Mouse (Mus musculus) ES-E14 (cell line): Measurements from ENCODE around the gene Lpp. TPM values are rescaled to one million over a fixed set of nuclear protein-coding genes. Genes with fewer than 3 reads are reported as not detected.

Source experiments
- DNase-seq: peaks from one replicate; pipeline ENCODE4 v3.0.0-alpha.2; 2013; ENCODE audit warnings: low read depth, low spot score
- H3K27ac ChIP-seq: 2 replicates; pipeline ENCODE4 v1.5.1; 2012; ENCODE audit warnings: low read depth, mild to moderate bottlenecking, low read length, moderate library complexity, mixed read lengths; ENCODE audit not compliant: poor library complexity, insufficient read depth, severe bottlenecking
- H3K36me3 ChIP-seq: 2 replicates; pipeline ENCODE4 v1.6.1; 2012; ENCODE audit warnings: mild to moderate bottlenecking, low read length, moderate library complexity, mixed read lengths; ENCODE audit not compliant: control insufficient read depth, poor library complexity, insufficient read depth, severe bottlenecking
- H3K4me1 ChIP-seq, 2 experiments: fragments of 150-350 bp in 1 of 2; sonication (generic) in 1 of 2; 2 replicates each; pipeline ENCODE4 v1.6.1; 2012; ENCODE audit warnings: low read length in 2 of 2, mild to moderate bottlenecking in 1 of 2, mixed read lengths in 1 of 2; ENCODE audit not compliant: control insufficient read depth in 2 of 2, insufficient read depth in 2 of 2, poor library complexity in 1 of 2
- H3K4me3 ChIP-seq, 2 experiments: fragments of 150-350 bp in 1 of 2; sonication (generic) in 1 of 2; 2 replicates each; pipeline ENCODE4 v1.5.1; 2012; ENCODE audit warnings: low read length in 2 of 2, low read depth in 1 of 2, mild to moderate bottlenecking in 1 of 2, mixed read lengths in 1 of 2; ENCODE audit not compliant: insufficient read depth in 1 of 2, poor library complexity in 1 of 2, severe bottlenecking in 1 of 2
- H3K9ac ChIP-seq: 2 replicates; pipeline ENCODE4 v1.6.1; 2012; ENCODE audit warnings: low read depth, mild to moderate bottlenecking, low read length, mixed read lengths; ENCODE audit not compliant: poor library complexity, insufficient read depth, severe bottlenecking
- H3K9me3 ChIP-seq: fragments of 150-350 bp; sonication (generic); 2 replicates; pipeline ENCODE4 v1.6.1; 2012; ENCODE audit warnings: low read depth, mild to moderate bottlenecking, low read length; ENCODE audit not compliant: control insufficient read depth, insufficient read depth
- CHD2 ChIP-seq: IDR thresholded peaks from 2 replicates; pipeline ENCODE4 v1.6.1; 2014; ENCODE audit warnings: mild to moderate bottlenecking, low read depth, low read length, inconsistent platforms
- HCFC1 ChIP-seq: IDR thresholded peaks from 2 replicates; pipeline ENCODE4 v1.6.1; 2012; ENCODE audit warnings: low read length, inconsistent platforms, borderline replicate concordance; ENCODE audit not compliant: insufficient read depth
- MAFK ChIP-seq: IDR thresholded peaks from 2 replicates; pipeline ENCODE4 v1.6.1; 2014; ENCODE audit warnings: mild to moderate bottlenecking, low read depth, low read length, inconsistent platforms; ENCODE audit not compliant: insufficient read depth
- ZC3H11A ChIP-seq: IDR thresholded peaks from 2 replicates; pipeline ENCODE4 v1.6.1; 2012; ENCODE audit warnings: low read depth, mild to moderate bottlenecking, inconsistent platforms, low read length, borderline replicate concordance
- ZNF384 ChIP-seq: IDR thresholded peaks from 2 replicates; pipeline ENCODE4 v1.6.1; 2012; ENCODE audit warnings: low read depth, low read length, inconsistent platforms
- in situ Hi-C, 2 experiments: fragments of 600-800 bp; cut with MboI; formaldehyde crosslinking; loops; one replicate each; pipeline ENCODE4 v1.15.1; 2025; ENCODE audit warnings: low sequenced_read_pairs in 2 of 2, inconsistent platforms in 1 of 2; ENCODE audit not compliant: unreplicated experiment in 2 of 2
- total RNA-seq: library from RNA; depleted of rRNA; stranded (reverse); fragments of 300-350 nt; gene quantifications from 2 replicates; pipeline ENCODE4 v1.2.3, GENCODE M21; 2012

The Lpp gene
- total RNA-seq, 1 experiment = 31.4 TPM

DNA sequence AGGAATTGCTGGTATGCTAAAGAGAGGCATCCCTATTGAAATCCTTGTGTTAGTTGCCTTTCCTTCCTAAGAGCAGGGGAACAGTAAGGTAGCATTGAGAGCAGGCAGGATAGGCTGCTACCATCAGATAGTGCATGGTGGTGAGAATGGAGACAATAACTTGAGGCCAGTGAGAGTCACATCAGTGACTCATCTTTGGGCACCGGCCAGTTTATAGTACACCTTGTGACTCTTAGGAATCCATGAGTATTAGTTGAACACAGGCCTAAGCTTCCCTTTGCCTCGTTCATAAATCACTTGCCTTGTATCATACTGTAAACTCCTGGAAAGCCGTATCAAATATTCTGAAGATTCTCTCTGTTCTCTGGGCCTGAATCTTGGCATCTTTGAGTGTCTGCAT lies 372.7 kb downstream of the Lpp start:
- TF ChIP-seq ZNF384 (no peak), HCFC1 (no peak), CHD2 (no peak), ZC3H11A (no peak), MAFK (no peak)
- Histone ChIP-seq H3K9ac (no peak overlapping the region), H3K4me3 (no peak overlapping the region), H3K36me3 (no peaks in the 10 kb centered on the region), H3K9me3 (no peaks in the 10 kb centered on the region), H3K4me1 (no peaks in the 10 kb centered on the region; a peak in 1 of 4 replicates), H3K27ac (no peak overlapping the region)
- in situ Hi-C loops = no loop called here
- DNase-seq = no peak

DNA sequence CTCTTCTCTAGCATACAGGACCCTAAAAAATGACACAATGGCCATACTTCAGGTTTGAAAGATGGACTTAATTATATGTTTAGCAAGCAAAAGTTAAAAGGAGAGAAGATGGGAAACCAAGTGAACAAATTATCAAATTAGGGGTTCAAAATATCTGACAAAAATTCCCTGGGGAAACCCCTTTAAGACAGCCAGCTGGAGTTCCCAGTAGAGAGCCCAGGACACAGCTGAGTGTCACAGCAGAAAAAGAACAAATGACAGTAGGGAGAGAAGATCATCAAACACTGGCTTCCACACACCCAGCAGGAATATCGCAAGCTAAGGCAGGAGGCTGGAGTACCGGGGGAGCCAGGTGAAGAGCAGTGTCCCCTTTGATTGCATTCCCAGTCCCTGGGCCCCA lies 373.3 kb downstream of the Lpp start:
- Histone ChIP-seq H3K36me3 (no peaks in the 10 kb centered on the region), H3K27ac (no peak overlapping the region), H3K4me1 (no peaks in the 10 kb centered on the region; a peak in 1 of 4 replicates), H3K9ac (no peak overlapping the region), H3K9me3 (no peaks in the 10 kb centered on the region), H3K4me3 (no peak overlapping the region)
- no peak for DNase-seq
- in situ Hi-C loops = no loop called here
- TF ChIP-seq ZNF384 (no peak), MAFK (no peak), ZC3H11A (no peak)

GRCm38 (mm10) chr16:24777053-24777452 lies 383.7 kb downstream of the Lpp start:
- Histone ChIP-seq H3K9me3 (no peaks in the 10 kb centered on the region), H3K27ac (no peak overlapping the region), H3K9ac (no peak overlapping the region), H3K36me3 (no peaks in the 10 kb centered on the region), H3K4me3 (no peak overlapping the region), H3K4me1 (no peaks in the 10 kb centered on the region)
- in situ Hi-C loops = no loop called here
- no peak for TF ChIP-seq ZNF384
- TF ChIP-seq ZC3H11A = no peak
- TF ChIP-seq HCFC1 = no peak
- no peak for TF ChIP-seq MAFK
- TF ChIP-seq CHD2 = no peak
- no peak for DNase-seq

- DNase-seq = no peak
- H3K4me1 ChIP-seq = no peaks in the 10 kb centered on the region
- no peak overlapping the region for H3K4me3 ChIP-seq
- TF ChIP-seq CHD2 = no peak
- no peak for TF ChIP-seq ZC3H11A
- TF ChIP-seq HCFC1 = no peak
- TF ChIP-seq MAFK = no peak
- no peak for TF ChIP-seq ZNF384
- H3K27ac ChIP-seq = no peak overlapping the region
- H3K36me3 ChIP-seq = no peaks in the 10 kb centered on the region
- H3K9me3 ChIP-seq = no peaks in the 10 kb centered on the region
- no peak overlapping the region for H3K9ac ChIP-seq
- in situ Hi-C loops = no loop called here
Measured at GRCm38 (mm10) chr16:24778432-24779274, 385.3 kb downstream of the Lpp start.

DNA sequence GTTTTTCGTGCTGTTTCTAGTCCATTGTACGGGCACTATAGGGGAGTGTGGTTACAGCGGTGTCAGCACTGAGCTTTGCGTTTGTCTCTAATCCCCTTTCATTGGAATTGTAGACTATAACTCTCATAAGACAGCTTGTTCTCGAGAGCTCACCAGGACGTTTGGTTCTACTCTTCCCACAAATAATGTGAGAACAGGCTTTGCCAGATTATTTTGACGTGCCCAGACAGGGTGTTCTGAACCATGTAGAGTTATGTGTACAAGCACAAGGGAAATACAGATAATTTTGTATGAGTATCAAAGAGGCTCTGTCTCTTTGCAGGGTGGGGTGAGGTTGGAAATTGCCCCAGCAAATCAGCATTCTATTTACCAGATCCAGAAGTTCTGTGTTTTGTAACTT lies 387.2 kb downstream of the Lpp start:
- in situ Hi-C loops = no loop called here
- H3K27ac ChIP-seq = no peak overlapping the region
- no peak overlapping the region for H3K9ac ChIP-seq
- DNase-seq = no peak
- H3K9me3 ChIP-seq = no peaks in the 10 kb centered on the region
- no peak overlapping the region for H3K4me3 ChIP-seq
- no peaks in the 10 kb centered on the region for H3K4me1 ChIP-seq
- TF ChIP-seq ZC3H11A = no peak
- no peak for TF ChIP-seq MAFK
- TF ChIP-seq HCFC1 = no peak
- TF ChIP-seq ZNF384 = no peak
- no peak for TF ChIP-seq CHD2
- H3K36me3 ChIP-seq = no peaks in the 10 kb centered on the region
